28 mouse cellular contexts compared by ENCODE assay signal in the genomic region with DNA sequence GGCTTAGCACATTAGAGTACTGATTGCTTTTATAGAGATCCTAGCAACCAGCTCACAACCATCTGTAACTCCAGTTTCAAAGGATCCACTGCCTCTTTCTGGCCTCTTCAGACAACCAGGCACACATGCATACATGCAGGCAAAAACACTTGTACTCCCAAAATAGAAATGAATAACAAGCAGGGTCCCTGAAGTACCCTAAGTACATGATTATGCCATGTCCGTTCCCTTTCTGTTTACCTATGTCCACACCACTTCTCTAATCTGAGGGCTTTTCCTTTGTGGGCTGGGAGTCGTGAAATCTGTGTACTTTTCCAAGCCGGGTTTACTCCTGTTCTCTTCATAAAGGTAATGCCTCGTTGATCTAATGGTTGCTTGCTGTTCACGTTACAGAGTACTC. TPM values are rescaled to one million over a fixed set of nuclear protein-coding genes. Genes with fewer than 3 reads are reported as not detected.
DNase-seq lines count a peak whose midpoint lies in the region; ATAC-seq and TF ChIP-seq lines count a peak whose summit lies in the region.
"Had no signal": no experiment of that assay in that cellular context is flagged by ENCODE, and none has a peak within 500 bp of the region (broad histone marks: within the 10 kb centered on the region; RNA-seq: fewer than 3 reads in every experiment).

No protein-coding gene starts in this region.

- peak overlapping the region; percentile 31; the same call in 1 of the 2 replicates for H3K4me2 ChIP-seq in heart, embryonic 15.5 days
- H3K4me2 ChIP-seq in liver, postnatal 0 days (ENCODE audit: low read depth, low read length) = no peak overlapping the region
- no peak overlapping the region for H3K4me2 ChIP-seq in liver, embryonic 11.5 days
- H3K4me2 ChIP-seq: embryonic facial prominence, embryonic 15.5 days; forebrain, embryonic 12.5 days; hindbrain, embryonic 12.5 days; lung, embryonic 14.5 days; neural tube, embryonic 12.5 days had no signal

- TF ChIP-seq EP300 in heart, adult 2 months (IDR thresholded peaks at IDR 0.05; ENCODE audit: insufficient read depth, low read depth, low read length) = no peak
- TF ChIP-seq EP300 in liver, postnatal 0 days (IDR thresholded peaks at IDR 0.05; ENCODE audit: low read depth) = no peak

- WGBS in heart, embryonic 10.5 days = 58% methylated on average over 5 of the region's 5 CpGs
- WGBS in heart, embryonic 15.5 days = 46% methylated on average over 5 of the region's 5 CpGs
- 57% methylated on average over 5 of the region's 5 CpGs for WGBS in heart, adult 2 months
- 56% methylated on average over 5 of the region's 5 CpGs for WGBS in liver, postnatal 0 days (ENCODE audit: insufficient replicate concordance)
- WGBS in liver, embryonic 11.5 days = 83% methylated on average over 5 of the region's 5 CpGs

- H3K9ac ChIP-seq in heart, embryonic 15.5 days = no peak overlapping the region
- no peak overlapping the region for H3K9ac ChIP-seq in heart, adult 2 months (ENCODE audit: low read depth, low read length)
- no peak overlapping the region for H3K9ac ChIP-seq in liver, postnatal 0 days (replicated peaks)
- no peak overlapping the region for H3K9ac ChIP-seq in liver, embryonic 11.5 days (ENCODE audit: low read depth, low read length)
- H3K9ac ChIP-seq: embryonic facial prominence, embryonic 15.5 days; forebrain, embryonic 12.5 days; forebrain, postnatal 0 days; hindbrain, embryonic 12.5 days; lung, embryonic 14.5 days; neural tube, embryonic 12.5 days had no signal

- intact Hi-C loops in heart, adult 2 months (cut with DNase I) = no loop called here

- no peak for TF ChIP-seq CTCF in heart, adult 2 months (IDR thresholded peaks at IDR 0.05)
- no peak for TF ChIP-seq CTCF in liver, postnatal 0 days (IDR thresholded peaks at IDR 0.05; ENCODE audit: low read depth)

- H3K36me3 ChIP-seq in heart, embryonic 10.5 days = peaks cover 16% of the 10 kb centered on the region
- H3K36me3 ChIP-seq in heart, embryonic 15.5 days = peaks cover 2% of the 10 kb centered on the region; the same call in 1 of the 2 replicates
- H3K36me3 ChIP-seq in heart, adult 2 months (ENCODE audit: control insufficient read depth, insufficient read depth, low read length) = peaks cover 6% of the 10 kb centered on the region
- H3K36me3 ChIP-seq in liver, postnatal 0 days (replicated peaks; ENCODE audit: insufficient read depth, low read length) = peaks cover 16% of the 10 kb centered on the region
- peaks cover 2% of the 10 kb centered on the region for H3K36me3 ChIP-seq in liver, embryonic 11.5 days (ENCODE audit: control insufficient read depth, insufficient read depth, low read length)

- ATAC-seq in heart, embryonic 15.5 days (replicated peaks; ENCODE audit: insufficient number of reproducible peaks, insufficient read depth, low FRiP score, low read depth) = 0 out of 2 replicates have a peak, but pooled peaks have one; percentile 47
- peak; percentile 71 for ATAC-seq in liver, postnatal 0 days
- ATAC-seq in liver, embryonic 11.5 days (replicated peaks; ENCODE audit: low FRiP score) = no peak
- ATAC-seq: forebrain, postnatal 0 days; intestine, postnatal 0 days had no signal

- peak overlapping the region; percentile 47 for H3K27ac ChIP-seq in heart, embryonic 10.5 days
- H3K27ac ChIP-seq in heart, embryonic 15.5 days = peak overlapping the region; percentile 80
- no peak overlapping the region for H3K27ac ChIP-seq in heart, adult 2 months
- no peak overlapping the region for H3K27ac ChIP-seq in liver, postnatal 0 days (ENCODE audit: low read depth)
- no peak overlapping the region for H3K27ac ChIP-seq in liver, embryonic 11.5 days (ENCODE audit: low read depth, low read length)
- H3K27ac ChIP-seq: embryonic facial prominence, embryonic 10.5 days; embryonic facial prominence, embryonic 15.5 days; forebrain, embryonic 12.5 days; hindbrain, embryonic 12.5 days; midbrain, embryonic 10.5 days; neural tube, embryonic 12.5 days had no signal

- TF ChIP-seq POLR2A in heart, adult 2 months (IDR thresholded peaks at IDR 0.05; ENCODE audit: insufficient read depth, low read depth, low read length) = no peak

- H3K4me1 ChIP-seq in heart, embryonic 10.5 days = peaks cover 8% of the 10 kb centered on the region; the same call in 1 of the 2 replicates
- peaks cover 18% of the 10 kb centered on the region for H3K4me1 ChIP-seq in heart, embryonic 15.5 days (replicated peaks)
- H3K4me1 ChIP-seq in heart, adult 2 months (ENCODE audit: control insufficient read depth, insufficient read depth, low read length) = peaks cover 2% of the 10 kb centered on the region
- H3K4me1 ChIP-seq in liver, postnatal 0 days (ENCODE audit: insufficient read depth) = no peaks in the 10 kb centered on the region
- no peaks in the 10 kb centered on the region for H3K4me1 ChIP-seq in liver, embryonic 11.5 days (replicated peaks; ENCODE audit: control insufficient read depth, insufficient read depth, low read length)
- H3K4me1 ChIP-seq: embryonic facial prominence, embryonic 10.5 days; embryonic facial prominence, embryonic 15.5 days; forebrain, embryonic 12.5 days; hindbrain, embryonic 12.5 days; midbrain, embryonic 10.5 days; neural tube, embryonic 12.5 days had no signal

- H3K4me3 ChIP-seq in heart, embryonic 10.5 days = no peak overlapping the region
- no peak overlapping the region for H3K4me3 ChIP-seq in heart, embryonic 15.5 days
- H3K4me3 ChIP-seq in heart, adult 2 months = no peak overlapping the region
- H3K4me3 ChIP-seq in liver, postnatal 0 days (ENCODE audit: low read depth, low read length) = no peak overlapping the region
- no peak overlapping the region for H3K4me3 ChIP-seq in liver, embryonic 11.5 days (ENCODE audit: low read depth, low read length)
- H3K4me3 ChIP-seq: embryonic facial prominence, embryonic 10.5 days; embryonic facial prominence, embryonic 15.5 days; forebrain, embryonic 12.5 days; hindbrain, embryonic 12.5 days; midbrain, embryonic 10.5 days; myocyte; neural tube, embryonic 12.5 days had no signal

- no peaks in the 10 kb centered on the region for H3K9me3 ChIP-seq in heart, embryonic 10.5 days
- H3K9me3 ChIP-seq in heart, embryonic 15.5 days (replicated peaks) = no peaks in the 10 kb centered on the region
- H3K9me3 ChIP-seq in liver, postnatal 0 days (ENCODE audit: low read length) = no peaks in the 10 kb centered on the region
- no peaks in the 10 kb centered on the region for H3K9me3 ChIP-seq in liver, embryonic 11.5 days (ENCODE audit: control insufficient read depth, low read length)
- H3K9me3 ChIP-seq: embryonic facial prominence, embryonic 10.5 days; embryonic facial prominence, embryonic 15.5 days; forebrain, embryonic 12.5 days; G1E; hindbrain, embryonic 12.5 days; midbrain, embryonic 10.5 days; neural tube, embryonic 12.5 days had no signal

- DNase-seq in heart, embryonic 10.5 days (ENCODE audit: low spot score) = no peak
- DNase-seq in heart, postnatal 4 days = no peak
- no peak for DNase-seq in heart, adult 2 months
- no peak for DNase-seq in liver, postnatal 0 days
- no peak for DNase-seq in liver, embryonic 11.5 days (ENCODE audit: low spot score)
- peak; percentile 60 for DNase-seq in lung, postnatal 25 days (ENCODE audit: low spot score)
- DNase-seq in cerebellum, postnatal 14 days = no peak
- DNase-seq: adrenal gland, adult 8-10 months; cerebellum, adult 2 months; cerebellum, postnatal 25 days; forebrain, postnatal 0 days; kidney, adult 9 months; kidney, postnatal 10 days; lung, embryonic 14.5 days; right cerebral cortex, adult 18-20 months; spleen, adult 18-20 months; thymus, adult 2 months; thymus, postnatal 36 days had no signal

- H3K79me2 ChIP-seq in heart, adult 2 months (replicated peaks; ENCODE audit: control insufficient read depth, insufficient read depth, low read length) = no peaks in the 10 kb centered on the region

- H3K27me3 ChIP-seq in heart, embryonic 10.5 days (ENCODE audit: insufficient read depth, poor library complexity, severe bottlenecking) = no peaks in the 10 kb centered on the region
- H3K27me3 ChIP-seq in heart, embryonic 15.5 days = no peaks in the 10 kb centered on the region
- no peaks in the 10 kb centered on the region for H3K27me3 ChIP-seq in heart, adult 2 months (ENCODE audit: control insufficient read depth, insufficient read depth, low read length)
- H3K27me3 ChIP-seq in liver, postnatal 0 days (ENCODE audit: insufficient read depth, low read length) = no peaks in the 10 kb centered on the region
- H3K27me3 ChIP-seq in liver, embryonic 11.5 days (replicated peaks; ENCODE audit: control insufficient read depth, insufficient read depth, low read length) = no peaks in the 10 kb centered on the region
- H3K27me3 ChIP-seq: embryonic facial prominence, embryonic 15.5 days; forebrain, embryonic 12.5 days; hindbrain, embryonic 12.5 days; neural tube, embryonic 12.5 days had no signal

RNA-seq across cellular contexts. Expression of gene Sltm, which starts 25.1 kb away (rescaled TPM):
- 37.5 and 55.3 TPM in 2 replicates for polyA plus RNA-seq in heart, embryonic 10.5 days (2016; fragmentation: Nextera tagmentation; extraction: Ambion mirVana)
- total RNA-seq in heart, postnatal 4 days (2021) = 10 to 100 TPM; 34.8 TPM
- 32.7 and 33.0 TPM in 2 replicates for polyA plus RNA-seq in heart, embryonic 15.5 days (2015; fragmentation: Nextera tagmentation; extraction: Ambion mirVana)
- total RNA-seq in heart, adult 2 months (2021) = 10 to 100 TPM; 20.9 to 21.9 TPM
- polyA plus RNA-seq in heart, adult 2 months (2012; rRNA removed) = 6.4 and 8.9 TPM in 2 replicates
- 12.3 and 12.4 TPM in 2 replicates for polyA plus RNA-seq in liver, postnatal 0 days (2015; fragmentation: Nextera tagmentation; extraction: Ambion mirVana)
- 47.1 and 51.2 TPM in 2 replicates for polyA plus RNA-seq in liver, embryonic 11.5 days (2014; fragmentation: Nextera tagmentation; extraction: Ambion mirVana)

Comparison
In these comparisons a context has a peak if more than half of its experiments do, and no peak if none do; other contexts are left out.
1. H3K27ac ChIP-seq: peak in heart, embryonic 10.5 days (single experiment) and heart, embryonic 15.5 days (single experiment); none in heart, adult 2 months (single experiment), liver, postnatal 0 days (single experiment) and liver, embryonic 11.5 days (single experiment).